Mouse (Mus musculus) cerebellum, postnatal 10 days (tissue): ENCODE data around the gene Hpca.

ENCODE experiments used
- DNase-seq, 2 experiments: peaks; one replicate each; pipeline ENCODE4 v3.0.0; 2021; ENCODE audit warnings: mixed read lengths in 2 of 2

Hpca gene

GRCm38 (mm10) chr4:129107348-129107899 lies 14.4 kb downstream of the Hpca start:
- peak; percentile 73 to 79 for DNase-seq

GRCm38 (mm10) chr4:129106073-129106472 lies 15.8 kb downstream of the Hpca start:
- peak in 1 of 2 experiments; percentile 47 for DNase-seq

GRCm38 (mm10) chr4:129105356-129105755 lies 16.5 kb downstream of the Hpca start, which contains the start of gene Tmem54:
Gene Tmem54, plus strand, starts transcription at chr4:129105548.
- DNase-seq = no peak

GRCm38 (mm10) chr4:129102133-129102829 lies 19.6 kb downstream of the Hpca start:
- no peak for DNase-seq

- no peak for DNase-seq
Measured at GRCm38 (mm10) chr4:129097006-129097405, 24.8 kb downstream of the Hpca start.

- no peak for DNase-seq
Measured at GRCm38 (mm10) chr4:129095276-129095675, 26.6 kb downstream of the Hpca start.

- DNase-seq = no peak
Measured at GRCm38 (mm10) chr4:129087850-129088249, 34.0 kb downstream of the Hpca start.

GRCm38 (mm10) chr4:129086078-129086477 lies 35.8 kb downstream of the Hpca start:
- DNase-seq = peak; percentile 84 to 88

GRCm38 (mm10) chr4:129084896-129085295 lies 36.9 kb downstream of the Hpca start:
- DNase-seq = no peak

- peak; percentile 86 to 87 for DNase-seq
Measured at GRCm38 (mm10) chr4:129082379-129083115, 39.3 kb downstream of the Hpca start.

GRCm38 (mm10) chr4:129081939-129082338 lies 39.9 kb downstream of the Hpca start:
- no peak for DNase-seq

- peak; percentile 53 to 60 for DNase-seq
Measured at GRCm38 (mm10) chr4:129081512-129081911, 40.3 kb downstream of the Hpca start.

- peak; percentile 83 to 86 for DNase-seq
Measured at GRCm38 (mm10) chr4:129081041-129081440, 40.8 kb downstream of the Hpca start.

GRCm38 (mm10) chr4:129079126-129079525 lies 42.7 kb downstream of the Hpca start:
- DNase-seq = no peak

- DNase-seq = no peak
Measured at GRCm38 (mm10) chr4:129068848-129069247, 53.0 kb downstream of the Hpca start.

GRCm38 (mm10) chr4:129067638-129068415 lies 54.0 kb downstream of the Hpca start:
- DNase-seq = no peak

- DNase-seq = no peak
Measured at GRCm38 (mm10) chr4:129065688-129066236, 56.1 kb downstream of the Hpca start.

GRCm38 (mm10) chr4:129062281-129063075 lies 59.4 kb downstream of the Hpca start:
- no peak for DNase-seq
